ENCODE assay signal across 13 mouse cellular contexts in genomic region chr13:68889929-68890593, GRCm38 (mm10).
DNase-seq lines count a peak whose midpoint lies in the region; ATAC-seq and TF ChIP-seq lines count a peak whose summit lies in the region.
"Had no signal": no experiment of that assay in that cellular context is flagged by ENCODE, and none has a peak within 500 bp of the region (broad histone marks: within the 10 kb centered on the region; RNA-seq: fewer than 3 reads in every experiment).

No protein-coding gene starts in this region.

- no peak overlapping the region for H3K27ac ChIP-seq in hindbrain, postnatal 0 days
- H3K27ac ChIP-seq in midbrain, embryonic 16.5 days (ENCODE audit: low read length): no peak overlapping the region
- H3K27ac ChIP-seq: limb, embryonic 13.5 days had no signal

- no peak overlapping the region for H3K9ac ChIP-seq in hindbrain, postnatal 0 days (replicated peaks; ENCODE audit: low read length)
- no peak overlapping the region for H3K9ac ChIP-seq in midbrain, embryonic 16.5 days (ENCODE audit: low read depth, low read length)
- H3K9ac ChIP-seq: limb, embryonic 13.5 days had no signal

- intact Hi-C loops in left cerebral cortex, postnatal 36 days (cut with DNase I): loop anchor here (5.0 kb wide), 1 partner anchor 73 kb away; no protein-coding TSS in a partner anchor

- H3K36me3 ChIP-seq in hindbrain, postnatal 0 days (ENCODE audit: insufficient read depth, low read length): no peaks in the 10 kb centered on the region
- H3K36me3 ChIP-seq in midbrain, embryonic 16.5 days (ENCODE audit: control insufficient read depth, insufficient read depth, low read length): no peaks in the 10 kb centered on the region
- H3K36me3 ChIP-seq: limb, embryonic 13.5 days had no signal

- peak; percentile 30 for DNase-seq in kidney, postnatal 10 days
- no peak for DNase-seq in kidney, adult 18-20 months
- peak; percentile 89 for DNase-seq in brain, adult 2 months (ENCODE audit: low read depth, low spot score)
- peak; percentile 63 to 86 for DNase-seq in frontal cortex, postnatal 36 days (ENCODE audit: low spot score in 2 of 2)
- peak; percentile 72 to 79 for DNase-seq in left cerebral cortex, postnatal 36 days (ENCODE audit: low spot score in 2 of 2)
- DNase-seq in hindbrain, postnatal 0 days (ENCODE audit: low spot score): no peak
- no peak for DNase-seq in thymus, adult 18-20 months
- DNase-seq: cerebellum, adult 8-10 months; gastrocnemius, postnatal 36 days; thymus, postnatal 25 days had no signal

- H3K4me2 ChIP-seq in hindbrain, postnatal 0 days (ENCODE audit: low read depth, low read length): no peak overlapping the region
- H3K4me2 ChIP-seq in midbrain, embryonic 16.5 days (ENCODE audit: low read length): no peak overlapping the region
- H3K4me2 ChIP-seq: limb, embryonic 13.5 days had no signal

- no peaks in the 10 kb centered on the region for H3K9me3 ChIP-seq in hindbrain, postnatal 0 days (ENCODE audit: low read length)
- no peaks in the 10 kb centered on the region for H3K9me3 ChIP-seq in midbrain, embryonic 16.5 days (replicated peaks; ENCODE audit: control insufficient read depth, low read length, poor library complexity, severe bottlenecking)
- H3K9me3 ChIP-seq: limb, embryonic 13.5 days had no signal

- TF ChIP-seq CTCF in hindbrain, postnatal 0 days (IDR thresholded peaks at IDR 0.05; ENCODE audit: low read depth): no peak

- WGBS in hindbrain, postnatal 0 days: 84% methylated on average over 9 of the region's 9 CpGs
- 95% methylated on average over 9 of the region's 9 CpGs for WGBS in midbrain, embryonic 16.5 days

- no peak for ATAC-seq in hindbrain, postnatal 0 days
- ATAC-seq in midbrain, embryonic 16.5 days: no peak
- ATAC-seq: hindbrain, embryonic 16.5 days had no signal

- no peaks in the 10 kb centered on the region for H3K27me3 ChIP-seq in hindbrain, postnatal 0 days (ENCODE audit: insufficient read depth, low read length)
- no peaks in the 10 kb centered on the region for H3K27me3 ChIP-seq in midbrain, embryonic 16.5 days (ENCODE audit: control insufficient read depth, insufficient read depth, low read depth, low read length)
- H3K27me3 ChIP-seq: limb, embryonic 13.5 days had no signal

- H3K4me3 ChIP-seq in hindbrain, postnatal 0 days (ENCODE audit: low read length): no peak overlapping the region
- no peak overlapping the region for H3K4me3 ChIP-seq in midbrain, embryonic 16.5 days (ENCODE audit: low read depth, low read length)
- H3K4me3 ChIP-seq: limb, embryonic 13.5 days had no signal

- no peaks in the 10 kb centered on the region for H3K4me1 ChIP-seq in hindbrain, postnatal 0 days (ENCODE audit: insufficient read depth, low read length)
- no peaks in the 10 kb centered on the region for H3K4me1 ChIP-seq in midbrain, embryonic 16.5 days (ENCODE audit: control insufficient read depth, insufficient read depth, low read length)
- H3K4me1 ChIP-seq: limb, embryonic 13.5 days had no signal

Comparison
In these comparisons a context has a peak if more than half of its experiments do, and no peak if none do; other contexts are left out.
1. DNase-seq: peak in kidney, postnatal 10 days (single experiment), brain, adult 2 months (single experiment), frontal cortex, postnatal 36 days (2 of 2) and left cerebral cortex, postnatal 36 days (2 of 2); none in kidney, adult 18-20 months (single experiment), hindbrain, postnatal 0 days (single experiment) and thymus, adult 18-20 months (0 of 2).